Mouse (Mus musculus): ENCODE results near the gene Fam47e. TPM values are rescaled to one million over a fixed set of nuclear protein-coding genes. Genes with fewer than 3 reads are reported as not detected.

Gene Fam47e
- polyA plus RNA-seq, 1 experiment from 2014 or later = not detected

Other genes starting within 250 kb of the Fam47e start
- 20.9 and 23.5 TPM in 2 replicates for gene Sdad1, start 244.6 kb upstream of the Fam47e start, polyA plus RNA-seq (2015; fragmentation: Nextera tagmentation; extraction: Ambion mirVana)
- 0.05 TPM in 1 of 2 replicates, not detected in the other for gene Cxcl9, start 227.0 kb upstream of the Fam47e start, polyA plus RNA-seq (2015; fragmentation: Nextera tagmentation; extraction: Ambion mirVana)
- 35.4 and 36.2 TPM in 2 replicates for gene Art3, start 223.2 kb upstream of the Fam47e start, polyA plus RNA-seq (2015; fragmentation: Nextera tagmentation; extraction: Ambion mirVana)
- 1.6 and 2.0 TPM in 2 replicates for gene Cxcl10, start 206.2 kb upstream of the Fam47e start, polyA plus RNA-seq (2015; fragmentation: Nextera tagmentation; extraction: Ambion mirVana)
- gene Nup54, start 119.8 kb upstream of the Fam47e start, polyA plus RNA-seq (2015; fragmentation: Nextera tagmentation; extraction: Ambion mirVana) = 35.8 and 39.4 TPM in 2 replicates
- gene Scarb2, start 48.2 kb upstream of the Fam47e start, polyA plus RNA-seq (2015; fragmentation: Nextera tagmentation; extraction: Ambion mirVana) = 14.4 and 15.6 TPM in 2 replicates
- 77.8 and 83.8 TPM in 2 replicates for gene Stbd1, start 48.0 kb downstream of the Fam47e start, polyA plus RNA-seq (2015; fragmentation: Nextera tagmentation; extraction: Ambion mirVana)
- 0.59 and 0.75 TPM in 2 replicates for gene Ccdc158, start 120.2 kb downstream of the Fam47e start, polyA plus RNA-seq (2015; fragmentation: Nextera tagmentation; extraction: Ambion mirVana)
- gene Shroom3, start 128.4 kb downstream of the Fam47e start, polyA plus RNA-seq (2015; fragmentation: Nextera tagmentation; extraction: Ambion mirVana) = 9.3 and 10.3 TPM in 2 replicates

Data from heart, embryonic 13.5 days (tissue).